Mouse (Mus musculus) kidney, adult 18-20 months (tissue): Measurements from ENCODE around the gene Col24a1.

Experiments
- DNase-seq: peaks from one replicate; pipeline ENCODE4 v3.0.0; 2021

Col24a1 gene

GRCm38 (mm10) chr3:145292337-145293134 lies at the start of gene Col24a1:
Gene Col24a1 (plus strand): TSS chr3:145292472.
- DNase-seq: no peak

- no peak for DNase-seq
These were observed 44.2 kb upstream of the Col24a1 start for GRCm38 (mm10) chr3:145248040-145248439.

- peak; percentile 7 for DNase-seq
These were observed 39.2 kb upstream of the Col24a1 start for GRCm38 (mm10) chr3:145253066-145253465.

GRCm38 (mm10) chr3:145254764-145255396 lies 37.4 kb upstream of the Col24a1 start:
- DNase-seq: no peak

GRCm38 (mm10) chr3:145256647-145257046 lies 35.6 kb upstream of the Col24a1 start:
- no peak for DNase-seq

GRCm38 (mm10) chr3:145259678-145260077 lies 32.6 kb upstream of the Col24a1 start:
- DNase-seq: no peak

GRCm38 (mm10) chr3:145263131-145263530 lies 29.1 kb upstream of the Col24a1 start:
- no peak for DNase-seq

GRCm38 (mm10) chr3:145268066-145268465 lies 24.2 kb upstream of the Col24a1 start:
- DNase-seq: no peak

- DNase-seq: no peak
These were observed 18.1 kb upstream of the Col24a1 start for GRCm38 (mm10) chr3:145274191-145274590.

GRCm38 (mm10) chr3:145293207-145293606 lies 935 bp downstream of the Col24a1 start:
- no peak for DNase-seq

- DNase-seq: no peak
These were observed 1.5 kb downstream of the Col24a1 start for GRCm38 (mm10) chr3:145293623-145294307.

GRCm38 (mm10) chr3:145299980-145300591 lies 7.8 kb downstream of the Col24a1 start:
- DNase-seq: no peak

GRCm38 (mm10) chr3:145305311-145305710 lies 13.0 kb downstream of the Col24a1 start:
- DNase-seq: no peak

GRCm38 (mm10) chr3:145307209-145307608 lies 14.9 kb downstream of the Col24a1 start:
- DNase-seq: no peak

GRCm38 (mm10) chr3:145320587-145321274 lies 28.5 kb downstream of the Col24a1 start:
- DNase-seq: no peak

GRCm38 (mm10) chr3:145325402-145325801 lies 33.1 kb downstream of the Col24a1 start:
- no peak for DNase-seq

- DNase-seq: no peak
These were observed 39.4 kb downstream of the Col24a1 start for GRCm38 (mm10) chr3:145331642-145332041.

- no peak for DNase-seq
These were observed 41.8 kb downstream of the Col24a1 start for GRCm38 (mm10) chr3:145334046-145334445.

GRCm38 (mm10) chr3:145337161-145337560 lies 44.9 kb downstream of the Col24a1 start:
- DNase-seq: no peak

GRCm38 (mm10) chr3:145339851-145340499 lies 47.7 kb downstream of the Col24a1 start:
- DNase-seq: no peak

GRCm38 (mm10) chr3:145348690-145349089 lies 56.4 kb downstream of the Col24a1 start:
- no peak for DNase-seq

GRCm38 (mm10) chr3:145353951-145354350 lies 61.7 kb downstream of the Col24a1 start:
- DNase-seq: no peak
